Mouse (Mus musculus): ENCODE measurements at regions not wholly inside any gene's neighbourhood (a gene's known extent, or its start where the extent isn't known, plus 50 kb on each side); places are given as distances from the start of the nearest gene placed in this dataset.
"Not testable (repeated sequence)": the region's sequence is repeated elsewhere in the genome, so short reads cannot be mapped to it uniquely, and the experiment has no call there.

DNA sequence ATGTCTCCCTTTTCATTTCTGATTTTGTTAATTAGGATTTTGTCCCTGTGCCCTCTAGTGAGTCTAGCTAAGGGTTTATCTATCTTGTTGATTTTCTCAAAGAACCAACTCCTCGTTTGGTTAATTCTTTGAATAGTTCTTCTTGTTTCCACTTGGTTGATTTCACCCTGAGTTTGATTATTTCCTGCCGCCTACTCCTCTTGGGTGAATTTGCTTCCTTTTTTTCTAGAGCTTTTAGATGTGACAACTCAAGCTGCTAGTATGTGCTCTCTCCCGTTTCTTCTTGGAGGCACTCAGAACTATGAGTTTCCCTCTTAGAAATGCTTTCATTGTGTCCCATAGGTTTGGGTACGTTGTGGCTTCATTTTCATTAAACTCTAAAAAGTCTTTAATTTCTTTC lies 70.0 kb upstream of the Dars start:
- H3K36me3 ChIP-seq (ENCODE audit: control insufficient read depth, insufficient read depth, low read length, poor library complexity, severe bottlenecking); H3K27me3 ChIP-seq (ENCODE audit: control insufficient read depth, insufficient read depth, low read length, poor library complexity, severe bottlenecking); DNase-seq (ENCODE audit: low read depth, low spot score): not testable (repeated sequence)

DNA sequence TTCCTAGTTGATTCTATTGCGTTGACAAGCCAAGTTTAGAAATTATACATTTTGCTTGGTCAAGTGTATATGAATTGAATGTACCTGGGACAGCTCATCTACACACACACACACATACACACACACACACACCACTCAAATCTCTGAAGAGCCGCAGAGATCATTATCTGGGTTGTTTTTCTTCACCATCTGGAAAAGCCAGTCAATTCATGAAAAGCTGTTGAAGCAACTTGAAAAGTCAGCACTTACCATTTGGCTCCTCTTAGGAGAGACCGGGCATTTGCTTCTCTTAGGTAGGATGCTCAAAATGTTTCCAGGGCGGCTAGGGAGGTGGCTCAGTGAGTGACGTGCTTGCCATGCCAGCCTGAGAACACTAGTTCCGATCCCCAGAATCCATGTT lies 61.2 kb upstream of the Dars start:
- Histone ChIP-seq H3K36me3 (ENCODE audit: control insufficient read depth, insufficient read depth, low read length, poor library complexity, severe bottlenecking) (no peaks in the 10 kb centered on the region), H3K27me3 (ENCODE audit: control insufficient read depth, insufficient read depth, low read length, poor library complexity, severe bottlenecking) (0 out of 2 replicates have a peak, but pooled peaks cover 1% of the 10 kb centered on the region)
- DNase-seq (ENCODE audit: low read depth, low spot score), result no peak

DNA sequence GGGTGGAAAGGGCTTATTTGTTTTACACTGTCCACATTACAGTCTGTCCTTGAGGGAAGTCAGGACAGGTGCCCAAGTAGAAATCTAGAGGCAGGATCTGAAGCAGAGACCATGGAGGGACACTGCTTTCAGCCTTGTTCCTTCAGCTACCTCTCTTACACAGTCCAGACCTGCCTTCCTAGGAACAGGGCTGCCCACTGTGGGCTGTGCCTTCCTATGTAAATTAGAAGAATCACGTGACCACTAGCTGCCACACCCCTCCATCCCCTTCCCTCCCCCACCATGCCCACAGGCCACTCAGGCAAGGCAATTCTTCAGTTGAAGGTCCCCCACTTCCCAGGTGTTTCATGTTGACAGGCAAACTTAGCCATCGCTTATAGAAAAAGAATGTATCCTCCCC lies 60.5 kb upstream of the Dars start:
- Histone ChIP-seq H3K36me3 (ENCODE audit: control insufficient read depth, insufficient read depth, low read length, poor library complexity, severe bottlenecking) (no peaks in the 10 kb centered on the region), H3K27me3 (ENCODE audit: control insufficient read depth, insufficient read depth, low read length, poor library complexity, severe bottlenecking) (peaks cover 1% of the 10 kb centered on the region; the same call in 1 of the 2 replicates)
- no peak for DNase-seq (ENCODE audit: low read depth, low spot score)

DNA sequence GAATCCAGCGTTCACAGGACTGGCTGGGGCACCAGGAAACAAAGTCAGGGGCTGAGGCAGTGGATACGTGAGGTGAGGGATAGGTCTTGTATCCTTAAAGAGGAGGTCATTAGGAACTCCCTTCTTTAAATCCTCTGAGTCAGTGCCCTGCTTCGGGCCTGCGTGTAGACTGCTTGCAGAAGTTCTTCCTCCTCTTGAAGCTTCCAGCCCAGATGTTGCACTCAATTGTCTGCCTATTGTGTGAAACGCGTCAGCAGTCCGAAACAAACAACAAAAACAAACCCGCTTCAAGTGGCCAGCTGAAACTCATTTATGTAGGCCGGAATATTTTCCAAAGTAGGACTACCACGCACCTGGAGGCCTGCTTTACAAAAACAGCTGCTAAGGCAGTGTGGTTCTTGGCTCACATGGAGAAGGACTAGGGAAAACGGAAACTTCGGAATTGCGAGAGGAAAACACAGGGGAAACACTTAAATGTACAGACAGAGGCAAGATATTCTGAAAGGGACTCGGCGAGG lies 55.6 kb upstream of the Dars start:
- Histone ChIP-seq H3K27me3 (ENCODE audit: control insufficient read depth, insufficient read depth, low read length, poor library complexity, severe bottlenecking) (no peaks in the 10 kb centered on the region; the same call in 1 of the 2 replicates), H3K36me3 (ENCODE audit: control insufficient read depth, insufficient read depth, low read length, poor library complexity, severe bottlenecking) (no peaks in the 10 kb centered on the region)
- no peak for DNase-seq (ENCODE audit: low read depth, low spot score)

DNA sequence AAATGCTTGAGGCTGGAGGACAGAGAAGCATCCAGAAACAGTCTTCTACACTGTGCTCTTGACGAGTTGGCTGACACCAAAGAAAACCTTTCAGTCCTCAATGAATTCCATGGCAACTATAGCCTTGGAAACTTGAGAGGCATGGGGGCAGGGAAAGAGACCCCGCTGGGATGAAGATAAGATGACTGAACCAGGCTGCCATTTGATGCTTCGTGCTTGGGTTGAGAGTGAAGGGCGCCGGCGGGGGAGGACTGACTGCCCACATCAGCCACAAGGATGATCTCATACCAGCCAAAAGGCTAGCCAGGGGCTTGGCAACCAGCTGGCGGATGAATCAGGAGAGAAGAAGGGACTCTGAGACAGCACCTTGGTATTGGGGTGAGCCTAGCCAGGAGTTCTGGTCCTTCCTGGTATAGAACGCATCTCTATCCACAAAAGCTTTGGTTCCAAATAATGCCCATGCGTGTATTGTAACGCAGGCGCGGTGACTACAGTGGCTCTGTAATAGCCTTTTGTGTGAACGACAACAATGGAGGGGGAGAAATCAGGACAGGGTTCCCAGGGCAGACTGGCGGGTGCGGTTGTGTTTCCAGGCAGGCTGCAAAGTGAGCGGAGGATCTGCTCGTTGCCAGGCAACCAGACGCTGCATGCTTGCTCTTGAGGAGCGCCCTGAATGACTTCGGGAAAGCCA lies 55.0 kb upstream of the Dars start:
- DNase-seq (ENCODE audit: low read depth, low spot score), result no peak
- H3K36me3 ChIP-seq (ENCODE audit: control insufficient read depth, insufficient read depth, low read length, poor library complexity, severe bottlenecking), result no peaks in the 10 kb centered on the region
- no peaks in the 10 kb centered on the region; the same call in 1 of the 2 replicates for H3K27me3 ChIP-seq (ENCODE audit: control insufficient read depth, insufficient read depth, low read length, poor library complexity, severe bottlenecking)

DNA sequence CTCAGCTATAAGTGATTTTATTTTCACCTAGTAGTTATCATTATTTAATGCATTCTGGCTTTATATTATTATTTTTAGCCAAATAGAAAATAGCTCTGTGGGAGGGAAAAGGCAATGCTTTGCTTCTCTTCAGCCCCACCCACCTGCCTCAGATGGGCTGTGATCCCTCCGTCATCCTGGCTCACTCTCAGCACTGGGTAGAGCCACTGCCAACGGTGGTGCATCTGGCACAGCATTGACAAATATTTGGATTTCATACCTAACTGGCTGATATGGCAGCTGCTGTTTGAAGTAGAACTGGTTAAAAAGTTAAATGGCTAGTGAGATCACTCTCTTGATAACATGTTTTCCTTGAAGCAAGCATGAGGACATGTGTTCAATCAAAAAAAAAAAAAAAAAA lies 53.6 kb upstream of the Dars start:
- H3K27me3 ChIP-seq (ENCODE audit: control insufficient read depth, insufficient read depth, low read length, poor library complexity, severe bottlenecking), result no peaks in the 10 kb centered on the region; the same call in 1 of the 2 replicates
- no peaks in the 10 kb centered on the region for H3K36me3 ChIP-seq (ENCODE audit: control insufficient read depth, insufficient read depth, low read length, poor library complexity, severe bottlenecking)

DNA sequence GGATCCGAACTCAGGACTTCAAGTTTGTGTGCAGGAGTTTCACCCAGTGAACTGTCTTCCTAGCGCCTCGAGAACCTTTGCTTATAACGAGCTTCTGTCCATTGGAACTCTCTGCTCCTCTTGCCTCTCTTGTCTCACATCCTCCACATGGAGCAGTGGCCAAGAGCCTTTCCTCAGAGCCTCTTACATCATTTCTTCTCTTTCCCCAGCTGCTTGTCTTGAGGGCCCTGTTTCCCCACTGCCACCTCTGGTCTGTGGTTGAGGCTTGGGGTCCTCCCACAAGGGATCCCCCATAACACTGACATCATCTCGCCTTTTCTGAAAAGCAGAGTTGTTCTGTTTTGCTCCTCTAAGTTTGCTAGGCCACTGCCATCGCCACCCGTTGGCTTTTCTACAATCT lies 51.9 kb upstream of the Dars start:
- no peaks in the 10 kb centered on the region; the same call in 1 of the 2 replicates for H3K27me3 ChIP-seq (ENCODE audit: control insufficient read depth, insufficient read depth, low read length, poor library complexity, severe bottlenecking)
- no peak for DNase-seq (ENCODE audit: low read depth, low spot score)
- H3K36me3 ChIP-seq (ENCODE audit: control insufficient read depth, insufficient read depth, low read length, poor library complexity, severe bottlenecking), result no peaks in the 10 kb centered on the region

More for the DNA sequence above, 53.6 kb upstream of the Dars start:
- no peak for DNase-seq (ENCODE audit: low read depth, low spot score)

All from splenic B cell, adult 2 months (primary cell).